Mouse (Mus musculus) liver, embryonic 14.5 days (tissue): ENCODE measurements around the gene BC005624.

ENCODE experiments used
- CTCF ChIP-seq: IDR thresholded peaks from 2 replicates; pipeline ENCODE4 v1.5.1; 2016; ENCODE audit warnings: antibody characterized with exemption, low read depth, control low read depth
- EP300 ChIP-seq: IDR thresholded peaks from 2 replicates; pipeline ENCODE4 v1.6.1; 2016; ENCODE audit warnings: antibody characterized with exemption, low read depth

GRCm38 (mm10) chr2:30962570-30963254 lies 19.3 kb downstream of the BC005624 start:
- TF ChIP-seq CTCF (no peak), EP300 (no peak)
